Mouse (Mus musculus) liver, embryonic 11.5 days (tissue): Measurements from ENCODE around the gene Lsm4. TPM values are rescaled to one million over a fixed set of nuclear protein-coding genes. Genes with fewer than 3 reads are reported as not detected.

Experiments
- ATAC-seq: fragments of 200-750 bp; cut with Nextera tagmentation; replicated peaks from 2 replicates; pipeline ENCODE4 v1.8.0; 2017; ENCODE audit warnings: moderate number of reproducible peaks, mild to moderate bottlenecking, moderate TSS enrichment, moderate library complexity; ENCODE audit not compliant: low FRiP score
- DNase-seq: peaks from one replicate; pipeline ENCODE4 v3.0.0-alpha.2; 2017; ENCODE audit warnings: low spot score
- H3K27ac ChIP-seq: fragments of 300-500 bp; sonication (generic); 2 replicates; pipeline ENCODE4 v1.5.1; 2014; ENCODE audit warnings: mild to moderate bottlenecking, low read depth, low read length, control low read depth
- H3K27me3 ChIP-seq: fragments of 300-500 bp; sonication (generic); replicated peaks from 2 replicates; pipeline ENCODE4 v1.6.1; 2014; ENCODE audit warnings: low read length, mixed read lengths; ENCODE audit not compliant: control insufficient read depth, insufficient read depth
- H3K36me3 ChIP-seq: fragments of 300-500 bp; sonication (generic); 2 replicates; pipeline ENCODE4 v1.6.1; 2014; ENCODE audit warnings: mild to moderate bottlenecking, low read length, moderate library complexity, mixed read lengths; ENCODE audit not compliant: control insufficient read depth, insufficient read depth
- H3K4me1 ChIP-seq: fragments of 300-500 bp; sonication (generic); replicated peaks from 2 replicates; pipeline ENCODE4 v1.6.1; 2014; ENCODE audit warnings: low read length, mixed read lengths; ENCODE audit not compliant: control insufficient read depth, insufficient read depth
- H3K4me2 ChIP-seq: fragments of 300-500 bp; sonication (generic); 2 replicates; pipeline ENCODE4 v1.6.1; 2014; ENCODE audit warnings: mild to moderate bottlenecking, control low read depth, moderate library complexity
- H3K4me3 ChIP-seq: fragments of 300-500 bp; sonication (generic); 2 replicates; pipeline ENCODE4 v1.5.1; 2014; ENCODE audit warnings: low read depth, low read length, control low read depth
- H3K9ac ChIP-seq: fragments of 300-500 bp; sonication (generic); 2 replicates; pipeline ENCODE4 v1.6.1; 2014; ENCODE audit warnings: low read depth, low read length, control low read depth
- H3K9me3 ChIP-seq: fragments of 300-500 bp; sonication (generic); 2 replicates; pipeline ENCODE4 v1.6.1; 2016; ENCODE audit warnings: low read length, inconsistent platforms, mixed read lengths; ENCODE audit not compliant: control insufficient read depth
- WGBS: fragments of 180-500 bp; shearing (Covaris S2); extraction: QIAGEN DNeasy Blood & Tissue Kit; methylation state at CpG from one replicate; pipeline ENCODE4 v1.1.7; 2014; 5-methylcytosine and 5-hydroxymethylcytosine counted together
- polyA plus RNA-seq: library from polyadenylated mRNA; unstranded; fragments of >200 nt; fragmentation: Nextera tagmentation; extraction: Ambion mirVana; gene quantifications from 2 replicates; pipeline ENCODE4 v1.2.1, GENCODE M21; 2014

The Lsm4 gene
- polyA plus RNA-seq, 1 experiment from 2014 or later: 357 TPM

DNA sequence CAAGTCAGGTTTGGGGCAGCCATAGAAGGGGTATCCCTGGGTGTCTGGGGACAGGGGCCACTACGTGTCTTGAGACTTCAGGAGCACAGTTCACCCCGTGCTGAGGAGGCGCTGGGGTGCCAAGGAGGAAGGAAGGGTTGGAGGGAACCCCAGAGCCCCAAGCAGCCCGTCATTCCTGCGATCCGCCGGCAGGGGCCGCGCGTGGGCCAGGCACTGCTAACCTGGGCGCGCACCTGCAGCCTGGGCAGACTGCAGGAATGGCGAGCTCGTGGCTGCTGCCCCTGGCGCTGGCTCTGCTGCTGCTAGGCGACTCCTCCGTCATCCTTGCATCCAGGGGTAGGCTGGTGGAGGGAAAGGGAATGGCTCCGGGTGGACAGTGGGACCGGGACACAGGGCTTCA lies 45.2 kb downstream of the Lsm4 start, which contains the start of gene Gm3336:
Gene Gm3336, plus strand, starts transcription at position 247 of the 400 bp plus-strand sequence.
- H3K4me2 ChIP-seq: peak within 1 kb of the TSS; percentile 19; the same call in 1 of the 2 replicates
- DNase-seq: peak; percentile 61
- ATAC-seq: peak; percentile 32; the same call in 1 of the 2 replicates
- no peaks in the 10 kb centered on the region for H3K9me3 ChIP-seq
- peaks cover 2% of the 10 kb centered on the region; the same call in 1 of the 2 replicates for H3K27me3 ChIP-seq
- H3K27ac ChIP-seq: no peak within 1 kb of the TSS
- H3K9ac ChIP-seq: no peak within 1 kb of the TSS
- no peak within 1 kb of the TSS; the same call in 1 of the 2 replicates for H3K4me3 ChIP-seq
- 1% methylated on average over 19 of the region's 19 CpGs for WGBS
- H3K4me1 ChIP-seq: no peaks in the 10 kb centered on the region; the same call in 1 of the 2 replicates
- no peaks in the 10 kb centered on the region for H3K36me3 ChIP-seq

DNA sequence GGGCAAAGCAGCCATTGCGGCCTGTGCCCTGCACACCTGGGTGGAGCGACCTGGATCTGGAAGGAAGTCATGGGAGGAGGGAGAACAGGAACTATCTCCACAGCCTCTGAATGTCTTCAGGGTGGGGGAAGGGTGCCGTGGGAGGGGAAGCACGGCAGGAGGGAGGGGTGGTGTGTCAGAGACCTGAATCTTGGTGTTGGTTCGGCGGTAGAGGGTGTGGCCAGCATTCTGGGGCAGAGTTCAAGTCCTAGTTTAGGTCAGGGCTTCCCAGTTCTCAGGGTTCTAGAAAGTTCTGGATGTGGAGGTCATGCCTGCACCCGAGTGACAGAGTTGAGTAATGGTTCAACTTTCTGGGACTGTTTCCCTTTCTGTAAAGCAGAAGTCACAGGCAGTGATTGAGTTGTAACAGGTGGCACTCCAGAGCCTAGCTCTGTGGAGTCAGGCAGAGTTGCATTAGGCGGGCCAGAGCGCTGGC lies 46.8 kb downstream of the Lsm4 start:
- H3K9ac ChIP-seq: no peak overlapping the region; the same call in 1 of the 2 replicates
- H3K4me1 ChIP-seq: no peaks in the 10 kb centered on the region; the same call in 1 of the 2 replicates
- H3K9me3 ChIP-seq: no peaks in the 10 kb centered on the region
- no peak for ATAC-seq
- peaks cover 2% of the 10 kb centered on the region; the same call in 1 of the 2 replicates for H3K27me3 ChIP-seq
- H3K4me3 ChIP-seq: no peak overlapping the region
- DNase-seq: no peak
- H3K27ac ChIP-seq: no peak overlapping the region
- WGBS: 46% methylated on average over 9 of the region's 9 CpGs
- H3K4me2 ChIP-seq: no peak overlapping the region
- H3K36me3 ChIP-seq: no peaks in the 10 kb centered on the region

DNA sequence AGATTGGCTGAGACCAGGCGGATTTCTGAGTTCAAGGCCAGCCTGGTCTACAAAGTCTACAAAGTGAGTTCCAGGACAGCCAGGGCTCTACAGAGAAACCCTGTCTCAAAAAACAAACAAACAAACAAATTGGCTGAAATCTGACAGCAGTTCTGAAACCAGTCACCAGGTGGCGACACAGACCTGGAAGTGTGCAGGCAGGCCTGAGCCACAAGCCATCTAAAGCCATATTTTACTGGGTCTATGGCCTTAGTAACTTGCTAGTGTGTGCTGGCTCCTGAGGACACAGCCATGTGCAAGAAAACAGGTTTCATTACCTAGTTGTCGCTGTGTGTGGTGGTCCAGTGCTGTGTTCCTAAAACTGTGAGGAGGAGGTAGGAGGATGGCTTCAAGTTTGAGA lies 47.7 kb downstream of the Lsm4 start:
- no peak overlapping the region for H3K27ac ChIP-seq
- no peak overlapping the region for H3K9ac ChIP-seq
- H3K36me3 ChIP-seq: no peaks in the 10 kb centered on the region
- H3K4me1 ChIP-seq: no peaks in the 10 kb centered on the region; the same call in 1 of the 2 replicates
- no peaks in the 10 kb centered on the region for H3K9me3 ChIP-seq
- ATAC-seq: no peak
- no peak overlapping the region for H3K4me3 ChIP-seq
- H3K4me2 ChIP-seq: no peak overlapping the region
- peak; percentile 65 for DNase-seq
- 7% methylated on average over 3 of the region's 3 CpGs for WGBS
- peaks cover 3% of the 10 kb centered on the region for H3K27me3 ChIP-seq

DNA sequence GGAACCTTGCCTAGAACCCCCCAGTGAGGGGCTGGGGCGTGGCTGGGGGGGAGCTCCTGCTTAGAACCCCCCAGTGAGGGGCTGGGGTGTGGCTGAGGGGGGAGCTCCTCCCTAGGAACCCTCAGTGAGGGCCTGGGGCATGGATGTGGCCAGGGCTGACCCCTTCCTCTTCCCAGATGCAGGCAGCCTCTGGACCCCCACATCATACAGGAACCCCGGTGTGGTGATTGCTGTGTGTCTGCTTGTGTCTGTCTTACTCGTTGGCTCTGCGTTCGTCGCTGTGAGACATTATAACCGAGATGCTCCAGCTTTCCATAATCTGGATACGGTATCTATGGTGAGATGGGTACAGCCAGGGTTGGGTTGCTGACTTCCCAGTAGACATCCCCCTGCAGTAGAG lies 48.6 kb downstream of the Lsm4 start:
- Histone ChIP-seq H3K4me2 (no peak overlapping the region), H3K36me3 (no peaks in the 10 kb centered on the region), H3K27ac (no peak overlapping the region), H3K4me3 (no peak overlapping the region), H3K27me3 (peaks cover 12% of the 10 kb centered on the region), H3K9ac (no peak overlapping the region), H3K9me3 (no peaks in the 10 kb centered on the region), H3K4me1 (no peaks in the 10 kb centered on the region; the same call in 1 of the 2 replicates)
- WGBS: 79% methylated on average over 8 of the region's 8 CpGs
- ATAC-seq (no peak), DNase-seq (no peak)

DNA sequence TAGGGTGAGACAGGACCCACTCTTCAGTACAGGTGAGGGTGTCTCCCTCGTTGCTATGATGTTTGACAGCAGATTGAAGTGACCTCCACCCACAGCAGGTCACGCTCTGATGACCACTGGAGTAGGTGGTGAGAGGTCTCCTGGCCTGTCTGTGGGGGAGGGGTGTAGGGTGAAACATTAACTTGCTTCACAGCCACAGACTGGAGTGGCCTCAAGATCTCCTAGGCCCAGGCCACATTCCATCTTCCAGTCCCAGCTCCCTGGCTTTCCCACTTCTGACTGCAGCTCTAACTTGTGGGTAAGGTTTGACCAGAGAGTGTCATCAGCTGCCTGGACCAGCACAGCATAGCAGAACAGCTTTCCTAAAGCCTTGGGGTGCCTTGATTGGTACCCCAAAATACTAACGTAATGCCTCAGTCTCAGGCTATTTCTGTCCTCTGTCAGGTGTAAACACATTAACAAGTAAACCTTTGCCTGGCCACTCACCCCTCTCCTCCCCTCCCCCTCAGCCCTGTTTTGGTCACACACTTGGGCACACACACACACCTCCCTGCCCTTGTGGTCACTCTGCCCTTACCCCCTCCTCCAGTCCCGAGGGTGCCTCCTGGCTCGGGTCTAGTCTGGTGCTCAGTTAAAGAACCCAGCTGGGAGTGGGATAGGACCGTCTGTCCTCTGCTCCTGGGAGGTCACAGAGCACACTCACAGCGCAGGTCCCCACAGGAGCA lies 50.6 kb downstream of the Lsm4 start, which contains the start of gene Pde4c:
Gene Pde4c, plus strand, starts transcription at position 235 of the 725 bp plus-strand sequence.
- Histone ChIP-seq H3K4me1 (no peaks in the 10 kb centered on the region), H3K4me3 (no peak within 1 kb of the TSS), H3K4me2 (peak within 1 kb of the TSS; percentile 22), H3K9ac (no peak within 1 kb of the TSS), H3K9me3 (no peaks in the 10 kb centered on the region), H3K27ac (peak within 1 kb of the TSS; percentile 49), H3K36me3 (no peaks in the 10 kb centered on the region), H3K27me3 (peaks cover 25% of the 10 kb centered on the region)
- WGBS: 54% methylated on average over 7 of the region's 7 CpGs
- DNase-seq (no peak), ATAC-seq (peak; percentile 29; the same call in 1 of the 2 replicates)

DNA sequence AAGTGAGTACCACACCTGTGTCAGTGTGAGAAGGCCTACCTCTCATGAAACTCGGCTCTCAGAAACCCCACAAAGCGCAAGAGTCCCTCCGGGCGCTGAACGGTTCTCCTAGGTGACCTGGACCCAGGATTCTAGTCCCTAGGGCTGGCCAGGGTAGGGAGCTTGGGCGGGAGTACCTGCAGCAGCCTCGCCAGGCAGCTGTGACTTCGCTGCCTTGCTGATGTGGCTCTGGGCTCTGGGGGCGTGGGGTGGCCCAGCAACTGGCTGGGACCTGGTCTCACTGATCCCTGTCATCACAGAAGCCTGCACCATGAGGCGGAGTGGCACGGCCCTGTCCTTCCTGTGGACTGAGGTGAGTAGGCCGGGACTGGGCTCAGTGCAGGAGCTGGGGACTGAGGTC lies 51.2 kb downstream of the Lsm4 start:
- Histone ChIP-seq H3K4me1 (no peaks in the 10 kb centered on the region), H3K27ac (peak overlapping the region; percentile 49), H3K9ac (no peak overlapping the region), H3K27me3 (peaks cover 30% of the 10 kb centered on the region), H3K4me3 (no peak overlapping the region), H3K9me3 (no peaks in the 10 kb centered on the region), H3K36me3 (no peaks in the 10 kb centered on the region), H3K4me2 (peak overlapping the region; percentile 16; the same call in 1 of the 2 replicates)
- no peak for DNase-seq
- no peak for ATAC-seq
- WGBS: 74% methylated on average over 12 of the region's 12 CpGs

DNA sequence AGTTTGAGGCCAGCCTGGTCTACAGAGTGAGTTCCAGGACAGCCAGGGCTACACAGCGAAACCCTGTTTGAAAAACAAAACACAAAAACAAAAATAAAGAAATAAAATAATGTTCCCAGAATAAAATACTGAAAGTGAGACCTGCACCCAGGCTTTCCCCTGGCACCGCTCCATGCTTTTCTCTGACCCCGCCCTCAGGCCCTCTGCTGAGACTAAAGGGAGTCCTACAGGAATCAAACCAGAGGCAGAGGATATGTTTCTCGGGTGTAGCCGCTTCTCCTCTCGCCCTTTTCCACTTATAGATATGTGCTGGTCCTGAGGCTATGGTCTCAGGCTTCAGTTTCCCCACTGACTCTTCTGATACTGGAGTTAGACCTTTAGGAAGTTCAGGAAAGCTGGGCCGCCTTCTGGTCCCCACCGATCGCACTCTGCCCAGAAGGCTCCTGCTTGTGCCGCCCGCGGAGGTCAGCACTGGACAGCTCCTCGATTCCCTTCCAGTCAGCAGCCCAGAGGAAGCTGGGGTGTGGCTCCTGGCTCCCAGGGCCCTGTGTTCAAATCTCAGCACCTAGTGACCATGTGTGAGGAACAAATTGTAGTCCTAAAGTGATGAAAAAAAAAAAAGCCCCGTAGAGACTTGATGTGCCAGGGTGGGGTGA lies 52.9 kb downstream of the Lsm4 start:
- 23% methylated on average over 14 of the region's 14 CpGs for WGBS
- H3K36me3 ChIP-seq: no peaks in the 10 kb centered on the region
- no peak overlapping the region for H3K27ac ChIP-seq
- peaks cover 6% of the 10 kb centered on the region for H3K4me1 ChIP-seq
- H3K9ac ChIP-seq: no peak overlapping the region
- ATAC-seq: no peak
- no peak for DNase-seq
- peaks cover 45% of the 10 kb centered on the region for H3K27me3 ChIP-seq
- H3K4me2 ChIP-seq: no peak overlapping the region
- H3K9me3 ChIP-seq: no peaks in the 10 kb centered on the region
- H3K4me3 ChIP-seq: no peak overlapping the region

DNA sequence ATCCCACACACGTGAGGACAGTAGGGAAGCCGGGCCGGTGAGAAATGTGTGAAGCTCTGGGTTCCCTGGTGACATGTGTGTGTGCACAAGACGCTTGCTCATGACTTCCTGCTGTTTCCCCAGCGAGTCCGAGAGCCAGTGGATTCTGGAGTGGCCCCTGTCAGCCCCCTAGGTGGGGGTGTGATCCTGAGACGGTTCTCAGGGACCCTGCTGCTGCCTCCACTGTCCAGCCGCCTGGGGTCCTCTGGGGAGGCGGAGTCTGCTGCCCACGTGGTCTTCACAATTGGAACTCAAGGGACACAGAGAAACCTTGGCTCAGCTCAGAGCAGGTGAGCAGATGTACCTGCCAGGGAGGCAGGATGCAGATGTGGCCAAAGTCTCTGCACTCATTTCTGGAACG lies 53.7 kb downstream of the Lsm4 start:
- Histone ChIP-seq H3K4me1 (peaks cover 6% of the 10 kb centered on the region), H3K4me3 (no peak overlapping the region), H3K9me3 (no peaks in the 10 kb centered on the region), H3K27me3 (peaks cover 49% of the 10 kb centered on the region), H3K27ac (no peak overlapping the region), H3K36me3 (no peaks in the 10 kb centered on the region), H3K9ac (no peak overlapping the region), H3K4me2 (no peak overlapping the region)
- no peak for DNase-seq
- WGBS: 41% methylated on average over 11 of the region's 11 CpGs
- ATAC-seq: no peak
